Mouse (Mus musculus) C2C12 (cell line): ENCODE measurements around the gene Ntf5.

Experiments used
- CEBPB ChIP-seq: IDR thresholded peaks from one replicate; pipeline ENCODE4 v1.6.1; 2011; ENCODE audit warnings: low read depth, mild to moderate bottlenecking, control low read depth, moderate library complexity
- CTCF ChIP-seq: IDR thresholded peaks from one replicate; pipeline ENCODE4 v1.5.1; 2011; ENCODE audit not compliant: control insufficient read depth, insufficient read depth, insufficient read length
- MAX ChIP-seq: IDR thresholded peaks from one replicate; pipeline ENCODE4 v1.6.1; 2011; ENCODE audit warnings: mild to moderate bottlenecking, control low read depth
- MYOD1 ChIP-seq: IDR thresholded peaks from one replicate; pipeline ENCODE4 v1.6.1; 2011; ENCODE audit warnings: low read depth; ENCODE audit not compliant: control insufficient read depth, insufficient read length
- MYOG ChIP-seq: IDR thresholded peaks from one replicate; pipeline ENCODE4 v1.6.1; 2011; ENCODE audit not compliant: control insufficient read depth, insufficient read length; ENCODE audit errors: extremely low read depth
- USF1 ChIP-seq: IDR thresholded peaks from one replicate; pipeline ENCODE4 v1.6.1; 2011; ENCODE audit warnings: low read depth, mild to moderate bottlenecking, control low read depth, moderate library complexity

DNA sequence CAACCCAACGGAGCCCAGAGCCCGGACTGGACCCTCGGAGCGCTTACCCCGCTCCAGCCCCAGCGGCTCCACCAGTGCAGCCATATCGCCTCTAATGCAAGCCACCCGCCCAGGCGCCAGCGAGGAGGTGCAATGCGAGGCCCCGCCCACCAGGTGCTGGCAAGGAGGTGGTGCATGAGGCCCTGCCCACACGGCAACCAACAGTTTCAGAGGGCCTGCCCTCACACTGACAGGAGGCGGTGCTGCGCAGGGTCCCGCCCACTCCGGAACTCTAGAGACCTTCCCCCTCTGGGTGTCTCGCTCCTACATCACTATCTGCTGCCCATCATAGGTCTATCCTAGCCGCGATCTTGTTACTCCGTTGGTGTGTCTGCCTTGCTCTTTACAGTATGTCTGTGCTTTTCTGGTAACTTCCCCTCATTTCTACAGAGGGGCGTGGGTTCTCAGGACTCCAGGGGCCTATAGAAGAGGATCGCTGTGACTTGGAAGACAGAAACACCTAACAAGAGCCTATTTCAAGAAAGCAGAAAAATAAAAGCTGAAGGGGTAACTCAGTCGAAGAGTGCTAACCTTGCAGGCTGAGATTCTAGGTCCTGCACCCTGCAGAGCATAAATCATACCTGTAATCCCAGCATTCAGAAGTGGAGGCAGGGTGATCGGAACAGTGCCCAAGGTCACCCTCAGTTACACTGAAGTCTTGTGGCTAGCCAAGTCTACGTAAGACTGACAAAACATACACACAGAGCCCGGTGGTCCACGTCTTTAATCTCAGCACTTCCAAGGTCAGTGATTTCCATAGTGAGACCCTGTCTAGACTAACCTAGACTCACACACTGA, 42.8 kb upstream of the Ntf5 start, which contains the start of gene Lin7b:
- TF ChIP-seq MYOD1: no peak
- TF ChIP-seq CTCF: no peak
- TF ChIP-seq USF1: no peak
- TF ChIP-seq MAX: no peak
- TF ChIP-seq CEBPB: no peak
- TF ChIP-seq MYOG: no peak
